19 mouse cellular contexts compared by ENCODE assay signal in the genomic region with DNA sequence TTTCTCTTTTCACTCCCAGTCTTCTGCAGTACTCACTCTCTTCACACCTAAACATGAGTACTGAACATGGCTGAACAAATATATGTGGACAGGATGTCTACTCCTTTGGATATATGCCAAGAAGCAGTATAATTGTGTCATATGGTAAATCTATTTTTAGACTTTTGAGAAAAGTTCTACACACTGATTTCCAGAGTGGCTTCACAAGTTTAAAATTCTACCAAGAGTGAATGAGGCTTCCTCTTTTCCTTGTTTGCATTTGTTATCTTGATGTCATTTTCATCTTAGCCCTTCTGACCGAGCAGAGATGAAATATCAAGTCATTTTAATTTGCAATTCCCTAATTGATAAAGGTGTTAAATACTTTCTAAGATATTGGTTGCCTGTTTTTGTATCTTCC.
DNase-seq lines count a peak whose midpoint lies in the region; ATAC-seq and TF ChIP-seq lines count a peak whose summit lies in the region.
"Had no signal": no experiment of that assay in that cellular context is flagged by ENCODE, and none has a peak within 500 bp of the region (broad histone marks: within the 10 kb centered on the region; RNA-seq: fewer than 3 reads in every experiment).

No protein-coding gene starts in this region.

- H3K9ac ChIP-seq in lung, embryonic 14.5 days, result no peak overlapping the region
- H3K9ac ChIP-seq in CH12.LX (ENCODE audit: insufficient read depth, low read depth), result peak overlapping the region; percentile 78
- H3K9ac ChIP-seq: embryonic facial prominence, embryonic 15.5 days; heart, embryonic 12.5 days; hindbrain, embryonic 15.5 days had no signal

- no peaks in the 10 kb centered on the region for H3K27me3 ChIP-seq in lung, embryonic 14.5 days (ENCODE audit: insufficient read depth, low read length)
- H3K27me3 ChIP-seq in CH12.LX (replicated peaks), result no peaks in the 10 kb centered on the region
- no peaks in the 10 kb centered on the region for H3K27me3 ChIP-seq in heart, embryonic 10.5 days (ENCODE audit: insufficient read depth, poor library complexity, severe bottlenecking)
- H3K27me3 ChIP-seq: embryonic facial prominence, embryonic 15.5 days; heart, embryonic 12.5 days; hindbrain, embryonic 15.5 days had no signal

- dilution Hi-C loops in CH12.LX (cut with MboI; ENCODE audit: extremely low pct_ligation_motif_present, extremely low pct_unique_long_range_greater_than_20kb, low sequenced_read_pairs), result no loop called here

- in situ Hi-C loops in CH12.LX (cut with MboI; ENCODE audit: low pct_ligation_motif_present, low pct_unique_long_range_greater_than_20kb, low sequenced_read_pairs), result no loop called here

- H3K4me3 ChIP-seq in lung, embryonic 14.5 days (ENCODE audit: low read depth, low read length), result no peak overlapping the region
- H3K4me3 ChIP-seq in CH12.LX (replicated peaks in 1 of 3; ENCODE audit: low read depth in 2 of 3, low read length in 2 of 3, poor library complexity in 1 of 3) (no peak overlapping the region), macrophage (ENCODE audit: inconsistent target) (no peak overlapping the region)
- H3K4me3 ChIP-seq in bone marrow macrophage, adult 2 months (ENCODE audit: insufficient read depth, low read length), result no peak overlapping the region
- no peak overlapping the region for H3K4me3 ChIP-seq in heart, embryonic 10.5 days
- H3K4me3 ChIP-seq: embryonic facial prominence, embryonic 15.5 days; erythroblast, embryonic 14.5 days; forebrain, embryonic 10.5 days; gastrocnemius, adult 2 months; heart, embryonic 12.5 days; hindbrain, embryonic 15.5 days had no signal

- H3K79me2 ChIP-seq in CH12.LX (replicated peaks; ENCODE audit: control insufficient read depth, extremely low read depth, insufficient read depth, poor library complexity, severe bottlenecking) (no peaks in the 10 kb centered on the region), macrophage (ENCODE audit: inconsistent target) (no peaks in the 10 kb centered on the region)

- H3K36me3 ChIP-seq in lung, embryonic 14.5 days (ENCODE audit: insufficient read depth), result no peaks in the 10 kb centered on the region
- H3K36me3 ChIP-seq in CH12.LX (replicated peaks in 1 of 2; ENCODE audit: control insufficient read depth in 1 of 2, insufficient read depth in 1 of 2, low read length in 1 of 2), result peaks cover 6 to 8% of the 10 kb centered on the region in 2 experiments
- no peaks in the 10 kb centered on the region for H3K36me3 ChIP-seq in macrophage (ENCODE audit: inconsistent target)
- no peaks in the 10 kb centered on the region for H3K36me3 ChIP-seq in heart, embryonic 10.5 days
- H3K36me3 ChIP-seq: embryonic facial prominence, embryonic 15.5 days; forebrain, embryonic 10.5 days; heart, embryonic 12.5 days; hindbrain, embryonic 15.5 days had no signal

- no peak for TF ChIP-seq CTCF in lung, embryonic 14.5 days (IDR thresholded peaks at IDR 0.05; ENCODE audit: low read depth)
- TF ChIP-seq CTCF in CH12.LX (conservative IDR thresholded peaks at IDR 0.05 in 1 of 2, IDR thresholded peaks at IDR 0.05 in 1 of 2; ENCODE audit: low read depth in 2 of 2, low read length in 2 of 2), result no peak
- no peak for TF ChIP-seq CTCF in bone marrow macrophage, adult 2 months (IDR thresholded peaks at IDR 0.05; ENCODE audit: low read depth, low read length)

- peak; percentile 13 for DNase-seq in lung, embryonic 14.5 days
- DNase-seq in lung, adult 18-20 months, result no peak
- no peak for DNase-seq in CH12.LX (ENCODE audit: extremely low read depth)
- no peak for DNase-seq in testis, postnatal 14 days (ENCODE audit: low spot score)
- DNase-seq in heart, embryonic 10.5 days (ENCODE audit: low spot score), result no peak
- DNase-seq in embryo, embryonic 11 days, result no peak
- DNase-seq: cerebellum, adult 18-20 months; cerebellum, adult 9-11 months; gastrocnemius, adult 2 months; gastrocnemius, postnatal 36 days; kidney, adult 18-20 months had no signal

- no peak overlapping the region for H3K4me2 ChIP-seq in lung, embryonic 14.5 days
- H3K4me2 ChIP-seq in CH12.LX (ENCODE audit: insufficient read depth, low read depth, poor library complexity, severe bottlenecking), result no peak overlapping the region
- H3K4me2 ChIP-seq: embryonic facial prominence, embryonic 15.5 days; heart, embryonic 12.5 days; hindbrain, embryonic 15.5 days had no signal

- TF ChIP-seq RAD21 in CH12.LX (IDR thresholded peaks at IDR 0.05; ENCODE audit: low read depth, low read length), result no peak

- WGBS in lung, embryonic 14.5 days, result 30% methylated on average over 1 of the region's 1 CpGs
- 31% methylated on average over 1 of the region's 1 CpGs for WGBS in macrophage (ENCODE audit: missing documents)
- 55% methylated on average over 1 of the region's 1 CpGs for WGBS in heart, embryonic 10.5 days

- no peak overlapping the region for H3K27ac ChIP-seq in lung, embryonic 14.5 days (ENCODE audit: low read depth)
- peak overlapping the region; percentile 98 for H3K27ac ChIP-seq in CH12.LX (ENCODE audit: insufficient read depth, low read depth)
- H3K27ac ChIP-seq in bone marrow macrophage, adult 2 months (ENCODE audit: insufficient read depth, low read depth, low read length), result peak overlapping the region; percentile 85
- peak overlapping the region; percentile 64 for H3K27ac ChIP-seq in macrophage
- H3K27ac ChIP-seq in heart, embryonic 10.5 days, result no peak overlapping the region
- H3K27ac ChIP-seq: embryonic facial prominence, embryonic 15.5 days; forebrain, embryonic 10.5 days; gastrocnemius, adult 2 months; hindbrain, embryonic 15.5 days had no signal

- no peaks in the 10 kb centered on the region for H3K9me3 ChIP-seq in lung, embryonic 14.5 days (ENCODE audit: low read depth, low read length)
- peaks cover 18% of the 10 kb centered on the region for H3K9me3 ChIP-seq in CH12.LX (replicated peaks; ENCODE audit: low read length)
- H3K9me3 ChIP-seq in heart, embryonic 10.5 days, result no peaks in the 10 kb centered on the region
- H3K9me3 ChIP-seq: embryonic facial prominence, embryonic 15.5 days; forebrain, embryonic 10.5 days; heart, embryonic 12.5 days; hindbrain, embryonic 15.5 days had no signal

- TF ChIP-seq POLR2A in CH12.LX (IDR thresholded peaks at IDR 0.05; ENCODE audit: low read depth, low read length), result no peak
- no peak for TF ChIP-seq POLR2A in bone marrow macrophage, adult 2 months (IDR thresholded peaks at IDR 0.05; ENCODE audit: borderline replicate concordance, low read depth, low read length)

- no peak for ATAC-seq in lung, embryonic 14.5 days (ENCODE audit: insufficient read depth)
- ATAC-seq: forebrain, embryonic 14.5 days had no signal

- H3K4me1 ChIP-seq in lung, embryonic 14.5 days (ENCODE audit: insufficient read depth), result no peaks in the 10 kb centered on the region
- peaks cover 6 to 54% of the 10 kb centered on the region in 2 experiments; a peak in 3 of 4 replicates for H3K4me1 ChIP-seq in CH12.LX (ENCODE audit: control insufficient read depth in 1 of 2, insufficient read depth in 2 of 2)
- peaks cover 17% of the 10 kb centered on the region for H3K4me1 ChIP-seq in bone marrow macrophage, adult 2 months (ENCODE audit: control insufficient read depth, insufficient read depth, low read length)
- no peaks in the 10 kb centered on the region for H3K4me1 ChIP-seq in heart, embryonic 10.5 days
- H3K4me1 ChIP-seq: embryonic facial prominence, embryonic 15.5 days; forebrain, embryonic 10.5 days; heart, embryonic 12.5 days; hindbrain, embryonic 15.5 days had no signal

- 0 out of 2 replicates have a peak, but pooled peaks have one; percentile 15 for TF ChIP-seq EP300 in CH12.LX (IDR thresholded peaks at IDR 0.05; ENCODE audit: low read length)

TF ChIP-seq in CH12.LX, 34 proteins besides CTCF, POLR2A, EP300 and RAD21:
- TF ChIP-seq JUN (IDR thresholded peaks at IDR 0.05; ENCODE audit: insufficient read depth, low read depth, low read length) (no peak), MEF2A (IDR thresholded peaks at IDR 0.05; ENCODE audit: borderline replicate concordance, low read depth, low read length) (peak; percentile 93), MAFK (IDR thresholded peaks at IDR 0.05; ENCODE audit: insufficient replicate concordance, low read length) (no peak), ETS1 (conservative IDR thresholded peaks at IDR 0.05; ENCODE audit: low read depth, low read length) (peak; percentile 52; the same call in 1 of the 2 replicates)

Comparison
In these comparisons a context has a peak if more than half of its experiments do, and no peak if none do; other contexts are left out.
1. H3K27ac ChIP-seq: peak in CH12.LX (single experiment), bone marrow macrophage, adult 2 months (single experiment) and macrophage (single experiment); none in lung, embryonic 14.5 days (single experiment) and heart, embryonic 10.5 days (single experiment).